Mouse (Mus musculus): ENCODE results near the gene Tm9sf1. TPM values are rescaled to one million over a fixed set of nuclear protein-coding genes. Genes with fewer than 3 reads are reported as not detected.
A peak's percentile ranks its signal among the peaks of the same experiment; 100 is the strongest.

Gene Tm9sf1
- polyA plus RNA-seq, 1 experiment from 2014 or later: 53.8 TPM

DNA sequence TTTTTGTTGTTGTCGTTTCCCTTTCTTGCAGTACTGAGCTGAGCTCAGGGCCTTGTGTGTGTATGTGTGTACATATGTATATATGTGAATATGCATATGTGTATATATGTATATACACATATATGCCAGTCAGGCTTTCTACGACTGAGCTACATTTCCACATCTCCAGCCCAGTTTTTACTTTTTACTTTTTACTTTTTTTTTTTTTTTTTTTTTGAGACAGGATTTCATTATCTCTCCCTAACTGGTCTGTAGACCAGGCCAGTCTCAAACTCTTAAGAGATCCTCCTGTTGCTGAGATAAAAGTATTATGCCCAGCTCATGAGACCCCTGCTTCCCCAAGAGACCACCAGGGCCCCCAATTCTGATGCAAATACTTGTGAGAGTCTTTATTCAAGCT, 26.8 kb downstream of the Tm9sf1 start:
- H3K27me3 ChIP-seq (ENCODE audit: control insufficient read depth, insufficient read depth, low read length): no peaks in the 10 kb centered on the region
- no peak overlapping the region for H3K4me3 ChIP-seq (replicated peaks; ENCODE audit: low read depth, low read length)
- H3K4me2 ChIP-seq (ENCODE audit: low read length): no peak overlapping the region
- DNase-seq: no peak
- no peak for ATAC-seq (ENCODE audit: low FRiP score, low TSS enrichment)
- no peaks in the 10 kb centered on the region for H3K9me3 ChIP-seq (ENCODE audit: control insufficient read depth, low read length)
- no peak overlapping the region for H3K27ac ChIP-seq (replicated peaks; ENCODE audit: low read depth, low read length)
- no peaks in the 10 kb centered on the region for H3K4me1 ChIP-seq (ENCODE audit: control insufficient read depth, insufficient read depth, low read length)
- no peaks in the 10 kb centered on the region for H3K36me3 ChIP-seq (ENCODE audit: control insufficient read depth, insufficient read depth, low read length)
- WGBS: 94% methylated on average over 2 of the region's 2 CpGs
- no peak overlapping the region for H3K9ac ChIP-seq (replicated peaks; ENCODE audit: low read length)

DNA sequence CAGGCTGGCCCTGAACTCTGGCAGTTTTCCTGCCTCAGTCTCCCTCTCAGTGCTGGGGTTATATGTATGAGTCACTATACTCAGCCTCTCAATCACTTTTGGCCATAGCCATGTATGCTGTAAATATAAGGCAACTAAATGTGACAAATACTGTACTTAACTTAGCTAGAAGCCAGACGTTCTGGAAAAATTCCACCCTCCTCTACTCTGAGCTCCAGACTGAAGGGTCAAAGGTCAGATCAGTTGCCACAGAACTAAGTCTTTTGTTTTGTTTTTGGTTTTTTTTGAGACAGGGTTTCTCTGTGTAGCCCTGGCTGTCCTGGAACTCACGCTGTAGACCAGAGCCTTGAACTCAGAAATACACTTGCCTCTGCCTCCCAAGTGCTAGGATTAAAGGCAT, 27.7 kb downstream of the Tm9sf1 start:
- Histone ChIP-seq H3K4me3 (replicated peaks; ENCODE audit: low read depth, low read length) (no peak overlapping the region), H3K36me3 (ENCODE audit: control insufficient read depth, insufficient read depth, low read length) (peaks cover 2% of the 10 kb centered on the region; the same call in 1 of the 2 replicates), H3K27ac (replicated peaks; ENCODE audit: low read depth, low read length) (no peak overlapping the region), H3K4me1 (ENCODE audit: control insufficient read depth, insufficient read depth, low read length) (no peaks in the 10 kb centered on the region), H3K27me3 (ENCODE audit: control insufficient read depth, insufficient read depth, low read length) (no peaks in the 10 kb centered on the region), H3K9ac (replicated peaks; ENCODE audit: low read length) (no peak overlapping the region), H3K9me3 (ENCODE audit: control insufficient read depth, low read length) (no peaks in the 10 kb centered on the region), H3K4me2 (ENCODE audit: low read length) (no peak overlapping the region)
- 54% methylated on average over 2 of the region's 2 CpGs for WGBS
- no peak for DNase-seq
- ATAC-seq (ENCODE audit: low FRiP score, low TSS enrichment): no peak

DNA sequence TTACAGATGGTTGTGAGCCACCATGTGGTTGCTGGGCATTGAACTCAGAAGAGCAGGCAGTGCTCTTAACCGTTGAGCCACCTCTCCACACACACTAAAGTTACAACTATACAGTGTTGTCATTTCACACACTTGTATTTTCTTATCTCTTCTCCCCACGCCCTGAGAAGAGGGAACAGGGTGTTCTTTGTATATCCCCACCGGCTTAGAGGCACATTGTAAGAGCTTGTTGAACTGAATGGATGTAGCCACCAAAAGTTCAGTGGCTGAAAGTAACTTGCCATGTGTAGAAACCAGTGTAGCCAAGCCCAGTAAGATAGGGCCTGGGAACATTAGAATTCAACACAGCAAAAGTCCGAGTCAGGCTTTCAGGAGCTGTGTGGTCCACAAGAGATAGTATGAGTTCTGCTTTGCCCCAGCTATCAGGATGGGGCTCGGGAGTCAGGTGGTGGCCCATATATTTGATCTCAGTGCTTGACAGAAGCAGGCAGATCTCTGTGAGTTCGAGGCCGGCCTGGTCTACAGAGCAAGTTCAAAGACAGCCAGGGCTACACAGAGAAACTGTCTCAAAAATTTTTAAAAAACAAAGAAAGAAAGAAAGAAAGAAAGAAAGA, 28.9 kb downstream of the Tm9sf1 start:
- H3K9me3 ChIP-seq (ENCODE audit: control insufficient read depth, low read length): no peaks in the 10 kb centered on the region
- ATAC-seq (ENCODE audit: low FRiP score, low TSS enrichment): no peak
- 84% methylated on average over 7 of the region's 7 CpGs for WGBS

DNA sequence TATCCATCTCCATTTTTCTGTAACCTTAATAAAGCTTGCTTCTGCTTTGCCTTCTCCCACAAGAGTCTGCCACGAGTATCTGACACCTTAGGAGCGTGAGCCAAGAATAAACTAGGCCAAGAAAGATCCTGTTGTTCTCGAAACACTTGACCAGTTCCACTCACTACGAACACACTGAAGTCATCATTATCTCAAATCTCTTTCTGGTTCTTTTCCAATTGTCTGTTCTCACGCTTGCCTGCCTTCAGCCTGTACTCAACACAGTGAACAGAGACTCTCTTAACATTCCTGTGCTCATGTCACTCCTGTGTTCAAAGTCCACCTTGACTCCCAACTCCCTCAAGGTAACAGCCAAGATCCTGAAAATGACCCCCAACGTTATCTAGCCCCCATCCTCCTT, 30.3 kb downstream of the Tm9sf1 start:
- H3K4me3 ChIP-seq (replicated peaks; ENCODE audit: low read depth, low read length): no peak overlapping the region

More for the DNA sequence above, 28.9 kb downstream of the Tm9sf1 start:
- H3K9ac ChIP-seq (replicated peaks; ENCODE audit: low read length): no peak overlapping the region
- no peak overlapping the region for H3K4me3 ChIP-seq (replicated peaks; ENCODE audit: low read depth, low read length)
- no peak overlapping the region for H3K4me2 ChIP-seq (ENCODE audit: low read length)
- DNase-seq: no peak
- no peaks in the 10 kb centered on the region for H3K27me3 ChIP-seq (ENCODE audit: control insufficient read depth, insufficient read depth, low read length)
- H3K4me1 ChIP-seq (ENCODE audit: control insufficient read depth, insufficient read depth, low read length): no peaks in the 10 kb centered on the region
- no peak overlapping the region for H3K27ac ChIP-seq (replicated peaks; ENCODE audit: low read depth, low read length)
- H3K36me3 ChIP-seq (ENCODE audit: control insufficient read depth, insufficient read depth, low read length): peaks cover 12% of the 10 kb centered on the region

DNA sequence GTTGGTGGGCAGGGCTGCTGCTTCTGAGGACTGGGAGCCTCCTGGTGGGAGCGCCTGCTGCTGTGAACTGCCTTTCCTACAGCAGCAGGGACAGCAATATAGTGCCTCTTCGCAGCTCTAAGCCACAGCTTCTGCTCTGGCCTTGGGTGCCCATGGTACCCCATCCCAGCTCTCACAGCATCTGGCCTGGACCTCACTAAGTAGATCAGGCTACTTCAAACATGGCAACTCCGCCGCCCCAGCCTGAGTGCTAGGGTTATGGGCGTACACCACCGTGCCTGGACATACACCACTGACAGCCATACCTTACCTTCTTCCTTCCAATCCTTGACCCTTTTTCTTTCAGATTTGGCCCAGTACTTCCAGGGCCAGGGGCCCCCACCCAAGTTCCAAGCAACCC, 35.3 kb downstream of the Tm9sf1 start:
- 95% methylated on average over 6 of the region's 6 CpGs for WGBS
- Histone ChIP-seq H3K36me3 (ENCODE audit: control insufficient read depth, insufficient read depth, low read length) (peaks cover 65% of the 10 kb centered on the region), H3K4me2 (ENCODE audit: low read length) (no peak overlapping the region), H3K9me3 (ENCODE audit: control insufficient read depth, low read length) (no peaks in the 10 kb centered on the region), H3K27ac (replicated peaks; ENCODE audit: low read depth, low read length) (no peak overlapping the region), H3K4me3 (replicated peaks; ENCODE audit: low read depth, low read length) (no peak overlapping the region), H3K27me3 (ENCODE audit: control insufficient read depth, insufficient read depth, low read length) (no peaks in the 10 kb centered on the region), H3K4me1 (ENCODE audit: control insufficient read depth, insufficient read depth, low read length) (no peaks in the 10 kb centered on the region), H3K9ac (replicated peaks; ENCODE audit: low read length) (no peak overlapping the region)
- DNase-seq (no peak), ATAC-seq (ENCODE audit: low FRiP score, low TSS enrichment) (no peak)

More for the DNA sequence above, 30.3 kb downstream of the Tm9sf1 start:
- Histone ChIP-seq H3K9ac (replicated peaks; ENCODE audit: low read length) (no peak overlapping the region), H3K36me3 (ENCODE audit: control insufficient read depth, insufficient read depth, low read length) (peaks cover 26% of the 10 kb centered on the region), H3K9me3 (ENCODE audit: control insufficient read depth, low read length) (no peaks in the 10 kb centered on the region), H3K4me2 (ENCODE audit: low read length) (no peak overlapping the region), H3K27ac (replicated peaks; ENCODE audit: low read depth, low read length) (no peak overlapping the region), H3K4me1 (ENCODE audit: control insufficient read depth, insufficient read depth, low read length) (no peaks in the 10 kb centered on the region), H3K27me3 (ENCODE audit: control insufficient read depth, insufficient read depth, low read length) (no peaks in the 10 kb centered on the region)
- WGBS: 62% methylated on average over 6 of the region's 6 CpGs
- ATAC-seq (ENCODE audit: low FRiP score, low TSS enrichment): no peak
- no peak for DNase-seq

DNA sequence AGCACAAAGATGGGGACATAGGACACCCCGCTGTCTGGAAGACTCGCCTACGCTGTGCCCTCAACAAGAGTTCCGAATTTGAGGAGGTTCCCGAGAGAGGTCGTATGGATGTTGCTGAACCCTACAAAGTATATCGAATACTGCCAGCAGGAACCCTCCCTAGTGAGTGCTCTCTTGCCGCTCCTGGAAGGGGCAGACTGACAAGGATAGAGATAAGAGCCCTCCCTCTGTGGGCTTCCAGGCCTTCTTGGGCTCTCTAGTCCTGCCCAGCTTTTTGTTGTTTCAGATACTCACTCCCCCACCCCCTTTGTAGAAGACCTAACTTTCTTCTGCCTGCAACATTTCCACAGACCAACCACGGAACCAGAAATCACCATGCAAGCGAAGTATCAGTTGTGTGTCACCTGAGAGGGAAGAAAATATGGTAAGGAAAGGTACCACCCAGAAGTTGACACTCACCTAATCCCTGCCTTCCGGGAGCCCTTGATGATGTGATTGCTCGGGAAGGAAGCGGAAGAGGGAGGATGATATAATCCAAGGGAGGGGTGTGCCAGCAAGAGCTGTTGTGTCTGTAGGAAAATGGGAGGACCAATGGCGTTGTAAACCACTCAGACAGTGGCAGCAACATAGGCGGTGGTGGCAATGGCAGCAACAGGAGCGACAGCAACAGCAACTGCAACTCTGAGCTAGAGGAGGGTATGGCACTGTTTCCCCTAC, 37.7 kb downstream of the Tm9sf1 start:
- Histone ChIP-seq H3K9ac (replicated peaks; ENCODE audit: low read length) (no peak overlapping the region), H3K27me3 (ENCODE audit: control insufficient read depth, insufficient read depth, low read length) (no peaks in the 10 kb centered on the region), H3K27ac (replicated peaks; ENCODE audit: low read depth, low read length) (no peak overlapping the region), H3K4me2 (ENCODE audit: low read length) (no peak overlapping the region), H3K4me3 (replicated peaks; ENCODE audit: low read depth, low read length) (no peak overlapping the region), H3K9me3 (ENCODE audit: control insufficient read depth, low read length) (no peaks in the 10 kb centered on the region), H3K4me1 (ENCODE audit: control insufficient read depth, insufficient read depth, low read length) (no peaks in the 10 kb centered on the region), H3K36me3 (ENCODE audit: control insufficient read depth, insufficient read depth, low read length) (peaks cover 88% of the 10 kb centered on the region)
- no peak for ATAC-seq (ENCODE audit: low FRiP score, low TSS enrichment)
- no peak for DNase-seq
- 95% methylated on average over 16 of the region's 16 CpGs for WGBS

DNA sequence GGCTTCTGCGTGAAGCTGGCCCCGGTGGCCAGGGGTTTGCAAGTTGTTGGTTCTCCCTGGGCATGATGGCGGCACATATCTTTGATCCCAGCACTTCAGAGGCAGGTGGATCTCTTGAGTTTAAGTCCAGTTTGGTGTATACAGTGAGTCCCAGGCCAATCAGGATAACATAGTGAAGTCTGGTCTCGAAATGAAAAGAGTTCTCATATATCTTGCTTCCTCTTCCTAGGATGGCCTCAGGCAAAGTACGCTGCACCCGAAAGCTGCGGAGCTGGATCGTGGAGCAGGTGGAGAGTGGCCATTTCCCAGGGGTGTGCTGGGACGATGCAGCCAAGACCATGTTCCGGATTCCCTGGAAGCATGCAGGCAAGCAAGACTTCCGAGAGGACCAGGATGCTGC, 38.8 kb downstream of the Tm9sf1 start:
- no peak for DNase-seq
- Histone ChIP-seq H3K4me3 (replicated peaks; ENCODE audit: low read depth, low read length) (no peak overlapping the region), H3K27me3 (ENCODE audit: control insufficient read depth, insufficient read depth, low read length) (no peaks in the 10 kb centered on the region), H3K9ac (replicated peaks; ENCODE audit: low read length) (no peak overlapping the region), H3K36me3 (ENCODE audit: control insufficient read depth, insufficient read depth, low read length) (peaks cover 89% of the 10 kb centered on the region), H3K4me2 (ENCODE audit: low read length) (no peak overlapping the region), H3K4me1 (ENCODE audit: control insufficient read depth, insufficient read depth, low read length) (no peaks in the 10 kb centered on the region), H3K27ac (replicated peaks; ENCODE audit: low read depth, low read length) (no peak overlapping the region), H3K9me3 (ENCODE audit: control insufficient read depth, low read length) (no peaks in the 10 kb centered on the region)
- ATAC-seq (ENCODE audit: low FRiP score, low TSS enrichment): no peak
- WGBS: 94% methylated on average over 11 of the region's 11 CpGs

DNA sequence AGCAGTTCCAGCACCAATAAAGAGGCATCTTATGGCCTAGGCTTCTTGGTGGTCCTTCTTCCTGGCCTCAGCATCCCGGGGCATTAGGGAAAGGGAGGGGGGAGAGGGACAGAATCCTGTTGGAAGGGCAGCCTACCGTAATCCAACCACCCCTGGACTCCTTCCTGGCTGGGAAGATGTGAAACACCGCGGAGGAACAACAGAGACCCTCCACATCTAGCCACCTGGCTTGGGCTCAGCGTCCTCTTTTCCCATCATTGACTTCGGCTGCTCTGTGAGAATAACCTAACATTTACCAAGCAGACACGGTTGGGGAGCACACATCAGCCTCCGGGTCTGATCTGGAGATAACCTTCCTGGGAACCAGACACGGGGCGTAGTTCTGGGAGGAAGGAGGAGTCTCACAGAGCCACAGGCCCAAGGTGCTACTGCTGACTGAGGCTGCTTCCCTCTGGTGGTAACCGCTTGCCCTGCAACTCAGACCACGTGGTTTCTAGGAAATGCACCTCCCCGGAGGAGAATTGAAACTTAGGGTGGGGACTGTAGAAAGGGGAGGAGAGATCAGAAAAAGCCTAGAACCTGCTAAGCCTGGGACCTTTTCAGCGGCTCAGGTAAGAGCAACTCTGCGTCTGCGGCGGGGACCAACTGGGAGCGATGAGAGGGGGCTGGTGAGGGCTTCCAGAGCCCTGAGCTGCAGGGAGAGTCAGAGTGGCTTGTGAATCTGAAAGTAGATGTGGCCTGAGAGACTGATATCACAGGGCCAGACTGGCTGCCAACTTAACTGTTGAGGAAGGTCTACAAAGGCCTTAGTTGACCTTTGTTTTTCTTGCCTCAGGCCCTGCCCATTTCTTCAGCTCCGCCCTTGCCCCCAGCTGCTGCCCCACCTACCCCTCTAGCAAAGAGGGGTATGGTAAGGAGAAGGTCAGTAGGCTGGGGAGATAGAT, 39.7 kb downstream of the Tm9sf1 start:
- no peaks in the 10 kb centered on the region for H3K27me3 ChIP-seq (ENCODE audit: control insufficient read depth, insufficient read depth, low read length)
- ATAC-seq (ENCODE audit: low FRiP score, low TSS enrichment) (peak; percentile 87), DNase-seq (peak; percentile 83)
- no peaks in the 10 kb centered on the region for H3K9me3 ChIP-seq (ENCODE audit: control insufficient read depth, low read length)
- H3K4me1 ChIP-seq (ENCODE audit: control insufficient read depth, insufficient read depth, low read length): no peaks in the 10 kb centered on the region
- 21% methylated on average over 19 of the region's 19 CpGs for WGBS
- H3K36me3 ChIP-seq (ENCODE audit: control insufficient read depth, insufficient read depth, low read length): peaks cover 89% of the 10 kb centered on the region
- no peak overlapping the region for H3K27ac ChIP-seq (replicated peaks; ENCODE audit: low read depth, low read length)
- peak overlapping the region; percentile 28 for H3K4me2 ChIP-seq (ENCODE audit: low read length)
- H3K9ac ChIP-seq (replicated peaks; ENCODE audit: low read length): peak overlapping the region; percentile 36; the same call in 1 of the 2 replicates
- no peak overlapping the region for H3K4me3 ChIP-seq (replicated peaks; ENCODE audit: low read depth, low read length)

Data from midbrain, embryonic 14.5 days (tissue).